Mouse (Mus musculus) heart, adult 2 months (tissue): Measurements from ENCODE around the gene Ganab. TPM values are rescaled to one million over a fixed set of nuclear protein-coding genes. Genes with fewer than 3 reads are reported as not detected.
"Not testable (repeated sequence)": the region's sequence is repeated elsewhere in the genome, so short reads cannot be mapped to it uniquely, and the experiment has no call there.

Experiments
- DNase-seq, 2 experiments: peaks; one replicate each; pipeline ENCODE4 v3.0.0; 2021
- H3K27ac ChIP-seq: fragments of 200-600 bp; 2 replicates; pipeline ENCODE4 v1.8.1; 2022
- H3K27me3 ChIP-seq: fragments of 200-500 bp; 2 replicates; pipeline ENCODE4 v1.6.1; 2012; ENCODE audit warnings: mild to moderate bottlenecking, low read length, inconsistent platforms, mixed read lengths; ENCODE audit not compliant: control insufficient read depth, insufficient read depth
- H3K36me3 ChIP-seq: fragments of 200-500 bp; 2 replicates; pipeline ENCODE4 v1.6.1; 2012; ENCODE audit warnings: low read length, inconsistent platforms; ENCODE audit not compliant: control insufficient read depth, insufficient read depth
- H3K4me1 ChIP-seq: fragments of 200-500 bp; 2 replicates; pipeline ENCODE4 v1.6.1; 2011; ENCODE audit warnings: low read length; ENCODE audit not compliant: control insufficient read depth, insufficient read depth
- H3K4me3 ChIP-seq: fragments of 200-600 bp; 2 replicates; pipeline ENCODE4 v1.8.1; 2022
- H3K79me2 ChIP-seq: fragments of 200-500 bp; replicated peaks from 2 replicates; pipeline ENCODE4 v1.6.1; 2012; ENCODE audit warnings: mild to moderate bottlenecking, inconsistent platforms, low read length, moderate library complexity, mixed read lengths; ENCODE audit not compliant: control insufficient read depth, insufficient read depth
- H3K9ac ChIP-seq: fragments of 200-500 bp; 2 replicates; pipeline ENCODE4 v1.6.1; 2012; ENCODE audit warnings: low read depth, mild to moderate bottlenecking, control low read depth, inconsistent platforms, low read length, mixed read lengths
- CTCF ChIP-seq: fragments of 200-600 bp; IDR thresholded peaks from 2 replicates; pipeline ENCODE4 v1.8.1; 2022; ENCODE audit warnings: antibody characterized with exemption, mild to moderate bottlenecking, moderate library complexity
- EP300 ChIP-seq: fragments of 200-500 bp; IDR thresholded peaks from 2 replicates; pipeline ENCODE4 v1.6.1; 2011; ENCODE audit warnings: low read depth, low read length, control low read depth; ENCODE audit not compliant: insufficient read depth
- POLR2A ChIP-seq: fragments of 200-500 bp; IDR thresholded peaks from 2 replicates; pipeline ENCODE4 v1.6.1; 2011; ENCODE audit warnings: mild to moderate bottlenecking, low read depth, low read length, control low read depth; ENCODE audit not compliant: insufficient read depth
- WGBS: fragments of 180-500 bp; shearing (Covaris S2); methylation state at CpG from one replicate; pipeline ENCODE4 v1.1.7; 2018; 5-methylcytosine and 5-hydroxymethylcytosine counted together
- intact Hi-C: fragments of 180-260 bp; cut with DNase I; formaldehyde crosslinking; loops from one replicate; pipeline ENCODE4 v1.15.1; 2025
- polyA plus RNA-seq: library from polyadenylated mRNA; depleted of rRNA; stranded (reverse); fragments of >200 nt; gene quantifications from 2 replicates; pipeline ENCODE4 v1.2.3, GENCODE M21; 2012
- total RNA-seq, 2 experiments: library from RNA; stranded (reverse); gene quantifications; 2 replicates each; pipeline ENCODE4 v1.2.3; 2021

The Ganab gene
- total and polyA plus RNA-seq, 3 experiments = 50.3 to 54.5 (median 52.5) TPM

DNA sequence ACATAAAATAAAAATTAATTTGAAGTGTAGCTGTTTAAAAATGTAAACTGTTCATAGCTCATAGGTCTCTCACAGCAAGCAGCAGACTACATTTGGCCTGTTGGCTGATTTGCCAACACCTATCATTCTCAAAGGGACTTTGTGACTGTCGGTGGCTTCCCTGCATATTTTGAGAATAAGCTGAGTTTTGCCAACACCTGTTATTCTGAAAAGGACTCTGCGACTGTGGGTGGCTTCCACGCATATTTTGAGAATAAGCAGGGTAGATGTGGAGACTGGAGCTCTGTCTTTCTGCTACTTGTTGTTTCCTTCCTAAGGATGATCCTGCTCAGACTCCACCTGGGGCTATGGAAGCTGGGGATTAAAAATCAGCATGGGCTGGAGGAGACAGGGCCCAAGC is 44.8 kb upstream of the Ganab start:
- WGBS = 78% methylated on average over 3 of the region's 3 CpGs
- Histone ChIP-seq H3K27me3 (no peaks in the 10 kb centered on the region), H3K4me3 (no peak overlapping the region), H3K36me3 (no peaks in the 10 kb centered on the region), H3K79me2 (no peaks in the 10 kb centered on the region), H3K9ac (no peak overlapping the region), H3K4me1 (peaks cover 2% of the 10 kb centered on the region; the same call in 1 of the 2 replicates), H3K27ac (no peak overlapping the region)
- no peak for DNase-seq
- intact Hi-C loops = no loop called here
- TF ChIP-seq POLR2A (no peak), EP300 (no peak), CTCF (no peak)

DNA sequence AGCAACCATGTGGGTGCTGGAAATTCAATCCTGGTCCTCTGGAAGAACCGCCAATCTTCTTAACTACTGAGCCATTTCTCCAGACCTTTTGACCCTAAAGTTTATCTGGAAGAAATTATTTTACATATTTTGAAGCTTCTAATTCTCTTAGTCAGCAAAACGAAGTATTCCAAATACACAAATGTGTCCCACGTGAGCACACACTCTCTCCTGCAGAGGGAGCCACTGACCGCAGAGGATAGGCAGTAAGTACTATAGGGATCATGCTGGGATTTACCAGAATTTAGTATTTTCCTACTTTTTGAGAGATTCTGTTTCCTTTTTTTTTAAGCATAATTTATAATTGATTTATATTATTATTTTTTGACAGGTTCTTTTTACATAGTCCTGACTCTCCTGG is 40.2 kb upstream of the Ganab start:
- intact Hi-C loops = loop anchor here (2.0 kb wide), 1 partner anchor 253 kb away; no protein-coding TSS in a partner anchor
- TF ChIP-seq EP300 (no peak), CTCF (peak; percentile 83), POLR2A (no peak)
- WGBS = 36% methylated on average over 4 of the region's 4 CpGs

DNA sequence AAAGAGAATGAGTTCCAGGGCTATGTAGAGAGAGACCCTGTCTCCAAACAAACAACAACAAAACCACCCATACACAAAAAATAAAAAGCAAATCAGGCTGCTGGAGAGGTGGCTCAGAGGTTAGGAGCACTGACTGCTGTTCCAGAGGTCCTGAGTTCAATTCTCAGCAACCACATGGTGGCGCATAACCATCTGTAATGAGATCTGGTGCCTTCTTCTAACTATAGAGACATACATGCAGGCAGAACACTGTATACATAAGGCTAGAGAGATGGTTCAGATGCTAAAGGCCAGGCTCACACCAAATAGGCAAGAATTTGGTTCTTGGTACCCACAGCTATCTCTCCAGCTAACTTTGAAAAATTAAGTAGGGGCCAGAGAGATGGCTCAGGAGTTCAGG is 38.9 kb upstream of the Ganab start:
- H3K4me1 ChIP-seq = no peaks in the 10 kb centered on the region
- WGBS = 29% methylated on average over 1 of the region's 1 CpGs
- no peak overlapping the region for H3K27ac ChIP-seq
- no peaks in the 10 kb centered on the region for H3K36me3 ChIP-seq
- no peak overlapping the region for H3K4me3 ChIP-seq
- no peak overlapping the region for H3K9ac ChIP-seq
- 0 out of 2 replicates have a peak, but pooled peaks cover 2% of the 10 kb centered on the region for H3K27me3 ChIP-seq
- intact Hi-C loops = loop anchor here (2.0 kb wide), 1 partner anchor 252 kb away; no protein-coding TSS in a partner anchor
- no peak for DNase-seq
- H3K79me2 ChIP-seq = no peaks in the 10 kb centered on the region
- TF ChIP-seq CTCF = peak; percentile 63
- TF ChIP-seq EP300 = no peak

More for the DNA sequence above, 40.2 kb upstream of the Ganab start:
- no peak for DNase-seq
- Histone ChIP-seq H3K27ac (no peak overlapping the region), H3K27me3 (0 out of 2 replicates have a peak, but pooled peaks cover 2% of the 10 kb centered on the region), H3K4me3 (no peak overlapping the region), H3K79me2 (no peaks in the 10 kb centered on the region), H3K36me3 (no peaks in the 10 kb centered on the region), H3K9ac (no peak overlapping the region), H3K4me1 (no peaks in the 10 kb centered on the region)

GRCm38 (mm10) chr19:8864265-8864664 is 33.6 kb upstream of the Ganab start:
- intact Hi-C loops = no loop called here
- Histone ChIP-seq H3K36me3 (no peaks in the 10 kb centered on the region), H3K27ac (no peak overlapping the region), H3K4me3 (no peak overlapping the region), H3K4me1 (no peaks in the 10 kb centered on the region), H3K27me3 (0 out of 2 replicates have a peak, but pooled peaks cover 2% of the 10 kb centered on the region), H3K9ac (no peak overlapping the region), H3K79me2 (no peaks in the 10 kb centered on the region)
- 69% methylated on average over 6 of the region's 6 CpGs for WGBS
- DNase-seq = no peak
- TF ChIP-seq CTCF = no peak
- no peak for TF ChIP-seq EP300
- TF ChIP-seq POLR2A = no peak

GRCm38 (mm10) chr19:8870381-8870780 is 27.5 kb upstream of the Ganab start:
- not testable (repeated sequence) for DNase-seq, H3K4me1 ChIP-seq, H3K4me3 ChIP-seq, H3K27me3 ChIP-seq, H3K36me3 ChIP-seq, H3K79me2 ChIP-seq, H3K9ac ChIP-seq
- intact Hi-C loops = loop anchor here (2.0 to 5.0 kb wide), 3 partner anchors 18 to 97 kb away; partner anchors contain the start of genes 1810009A15Rik, Eef1g, Gm49416 and Polr2g
- peak overlapping the region; percentile 94; the same call in 1 of the 2 replicates for H3K27ac ChIP-seq
- WGBS = 70% methylated on average over 3 of the region's 3 CpGs

- Histone ChIP-seq H3K9ac (peak overlapping the region; percentile 52), H3K4me3 (peak overlapping the region; percentile 91), H3K27ac (peak overlapping the region; percentile 94), H3K79me2 (0 out of 2 replicates have a peak, but pooled peaks cover 1% of the 10 kb centered on the region), H3K4me1 (peaks cover 3% of the 10 kb centered on the region), H3K36me3 (peaks cover 2% of the 10 kb centered on the region; the same call in 1 of the 2 replicates), H3K27me3 (no peaks in the 10 kb centered on the region)
- TF ChIP-seq POLR2A (no peak), CTCF (no peak), EP300 (no peak)
- intact Hi-C loops = loop anchor here (1.0 to 5.0 kb wide), 4 partner anchors 9 to 96 kb away; partner anchors contain the start of genes 1810009A15Rik, Eef1g, Gm49416 and Polr2g
- DNase-seq = no peak
- 22% methylated on average over 9 of the region's 9 CpGs for WGBS
Observed at GRCm38 (mm10) chr19:8870838-8871237, 27.0 kb upstream of the Ganab start.
